Mouse (Mus musculus) myocyte (in vitro differentiated cells): ENCODE measurements around the gene Itpr2.

Experiments
- CEBPB ChIP-seq: IDR thresholded peaks from 2 replicates; pipeline ENCODE4 v1.6.1; 2011; ENCODE audit warnings: mild to moderate bottlenecking, moderate library complexity; ENCODE audit not compliant: poor library complexity, insufficient read depth, severe bottlenecking
- E2F4 ChIP-seq: IDR thresholded peaks from one replicate; pipeline ENCODE4 v1.6.1; 2011; ENCODE audit warnings: mild to moderate bottlenecking, control low read depth, moderate library complexity; ENCODE audit not compliant: insufficient read depth
- MAX ChIP-seq: IDR thresholded peaks from one replicate; pipeline ENCODE4 v1.6.1; 2011; ENCODE audit warnings: low read depth, mild to moderate bottlenecking, control low read depth
- MYOD1 ChIP-seq, 3 experiments: IDR thresholded peaks; one replicate each; pipeline ENCODE4 v1.6.1; 2011; ENCODE audit warnings: control low read depth in 2 of 3, low read depth in 2 of 3, mild to moderate bottlenecking in 2 of 3, moderate library complexity in 1 of 3; ENCODE audit not compliant: insufficient read length in 2 of 3, control insufficient read depth in 1 of 3
- POLR2A ChIP-seq: IDR thresholded peaks from one replicate; pipeline ENCODE4 v1.6.1; 2011; ENCODE audit warnings: low read depth, mild to moderate bottlenecking, control low read depth, moderate library complexity; ENCODE audit not compliant: insufficient read length
- POLR2AphosphoS2 ChIP-seq: IDR thresholded peaks from one replicate; pipeline ENCODE4 v1.6.1; 2011; ENCODE audit warnings: low read depth, control low read depth; ENCODE audit not compliant: insufficient read length
- REST ChIP-seq: IDR thresholded peaks from one replicate; pipeline ENCODE4 v1.6.1; 2011; ENCODE audit warnings: mild to moderate bottlenecking, control low read depth, moderate library complexity; ENCODE audit not compliant: insufficient read depth, insufficient read length
- SRF ChIP-seq: IDR thresholded peaks from one replicate; pipeline ENCODE4 v1.6.1; 2011; ENCODE audit warnings: low read depth; ENCODE audit not compliant: control insufficient read depth, insufficient read length
- TCF12 ChIP-seq: IDR thresholded peaks from one replicate; pipeline ENCODE4 v1.6.1; 2011; ENCODE audit warnings: mild to moderate bottlenecking, control low read depth; ENCODE audit not compliant: poor library complexity, insufficient read depth, severe bottlenecking
- USF1 ChIP-seq: IDR thresholded peaks from one replicate; pipeline ENCODE4 v1.6.1; 2011; ENCODE audit warnings: low read depth, mild to moderate bottlenecking, control low read depth, moderate library complexity

DNA sequence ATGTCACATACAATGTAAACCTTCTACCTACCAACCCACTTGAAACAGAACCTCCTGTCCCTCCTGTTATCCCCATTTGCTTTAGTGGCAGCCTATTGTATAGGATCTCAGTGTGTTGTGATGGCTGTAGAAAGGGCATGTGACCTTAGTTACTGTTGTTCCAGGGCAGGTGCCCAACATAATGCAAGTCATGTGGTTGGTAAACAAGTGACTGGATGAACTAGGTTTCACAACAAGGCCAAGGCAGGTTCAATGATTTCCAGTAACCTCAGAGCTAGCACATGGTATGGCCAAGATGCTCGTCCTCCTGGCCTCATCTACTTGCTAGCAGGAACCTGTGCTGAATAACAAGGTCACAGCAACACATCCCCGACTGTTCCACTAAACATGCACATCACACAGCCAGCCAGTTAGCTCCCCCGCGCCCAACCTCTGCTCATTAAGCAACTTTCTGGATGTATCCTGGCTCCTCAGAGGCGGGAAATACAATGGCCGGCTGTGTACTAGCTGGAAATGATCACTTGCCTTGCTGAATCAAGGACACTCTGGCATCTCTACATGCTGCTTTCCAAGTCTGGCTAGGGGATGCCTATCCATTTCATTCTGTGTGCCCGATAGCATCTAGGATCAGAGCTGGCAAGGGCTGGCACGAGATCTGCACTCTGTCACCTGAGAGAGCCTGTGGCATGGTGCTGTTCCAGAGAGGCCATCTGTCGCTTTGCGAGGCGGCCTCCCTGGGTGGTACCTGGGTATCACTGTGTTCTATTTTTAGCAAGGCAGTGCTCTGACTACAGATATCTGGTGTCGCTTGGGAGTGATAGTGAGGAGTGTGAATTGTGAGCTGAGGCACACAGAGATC lies 375.0 kb downstream of the Itpr2 start:
- TF ChIP-seq POLR2A (no peak), CEBPB (no peak), TCF12 (no peak), MYOD1 (IDR thresholded peaks at IDR 0.05; ENCODE audit: control insufficient read depth in 1 of 3, insufficient read length in 2 of 3, low read depth in 2 of 3) (peak in 1 of 3 experiments; percentile 49), POLR2AphosphoS2 (no peak), SRF (no peak), E2F4 (no peak), MAX (no peak), USF1 (no peak), REST (no peak)
